23 mouse cellular contexts compared by ENCODE assay signal in the genomic region with DNA sequence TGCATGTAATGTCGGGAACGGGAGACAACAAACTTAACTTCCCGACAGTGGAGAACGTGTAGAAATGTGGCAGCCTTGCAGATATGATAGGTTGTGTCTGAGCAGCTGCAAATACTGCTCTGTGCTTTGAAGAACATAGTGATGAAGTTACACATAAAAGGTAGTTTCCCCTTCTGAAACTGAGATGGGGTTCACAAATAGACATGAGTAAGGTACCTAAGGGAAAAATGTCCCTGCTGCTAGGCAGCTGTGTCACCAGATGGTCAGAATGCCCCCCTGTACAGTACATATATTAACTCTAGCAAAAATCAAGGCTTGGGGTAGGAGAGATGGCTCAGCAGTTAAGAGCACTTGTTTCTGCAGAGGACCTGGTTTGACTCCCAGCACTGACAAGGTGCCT. TPM values are rescaled to one million over a fixed set of nuclear protein-coding genes. Genes with fewer than 3 reads are reported as not detected.
DNase-seq lines count a peak whose midpoint lies in the region; TF ChIP-seq lines count a peak whose summit lies in the region.
"Had no signal": no experiment of that assay in that cellular context is flagged by ENCODE, and none has a peak within 500 bp of the region (broad histone marks: within the 10 kb centered on the region; RNA-seq: fewer than 3 reads in every experiment).

No protein-coding gene starts in this region.

- dilution Hi-C loops in CH12.LX (cut with MboI; ENCODE audit: extremely low pct_ligation_motif_present, extremely low pct_unique_long_range_greater_than_20kb, low sequenced_read_pairs), result no loop called here

- DNase-seq in spleen, adult 2 months (ENCODE audit: low read depth in 1 of 2, low spot score in 2 of 2), result no peak
- DNase-seq in spleen, postnatal 36 days (ENCODE audit: low spot score in 2 of 2), result no peak
- peak; percentile 83 for DNase-seq in A20 (ENCODE audit: low read depth, low spot score)
- peak; percentile 55 for DNase-seq in CH12.LX (ENCODE audit: extremely low read depth)
- DNase-seq in lung, postnatal 10 days, result no peak
- DNase-seq in left cerebral cortex, adult 18-20 months (ENCODE audit: low spot score in 2 of 2), result no peak
- DNase-seq: adrenal gland, adult 2 months; adrenal gland, postnatal 10 days; adrenal gland, postnatal 25 days; cerebellum, adult 11 months; cerebellum, adult 18-20 months; cerebellum, adult 8-10 months; cerebellum, adult 9-11 months; cerebellum, postnatal 14 days; cerebellum, postnatal 36 days; embryo, embryonic 11 days had no signal

- WGBS in spleen, adult 2 months, result 78% methylated on average over 4 of the region's 4 CpGs

- no peak overlapping the region for H3K4me3 ChIP-seq in spleen, adult 2 months (ENCODE audit: extremely low read depth, insufficient read depth, insufficient read length)
- no peak overlapping the region for H3K4me3 ChIP-seq in CH12.LX (replicated peaks in 1 of 3; ENCODE audit: low read depth in 2 of 3, low read length in 2 of 3, poor library complexity in 1 of 3)
- H3K4me3 ChIP-seq: embryonic facial prominence, embryonic 13.5 days; embryonic facial prominence, embryonic 15.5 days; erythroblast, embryonic 14.5 days; forebrain, embryonic 10.5 days; forebrain, embryonic 12.5 days had no signal

- H3K9me3 ChIP-seq in CH12.LX (replicated peaks; ENCODE audit: low read length), result no peaks in the 10 kb centered on the region
- H3K9me3 ChIP-seq: embryonic facial prominence, embryonic 13.5 days; embryonic facial prominence, embryonic 15.5 days; forebrain, embryonic 10.5 days; forebrain, embryonic 12.5 days had no signal

- peak overlapping the region; percentile 70; the same call in 1 of the 2 replicates for H3K9ac ChIP-seq in CH12.LX (ENCODE audit: insufficient read depth, low read depth)
- H3K9ac ChIP-seq: embryonic facial prominence, embryonic 13.5 days; embryonic facial prominence, embryonic 15.5 days; forebrain, embryonic 12.5 days had no signal

- no peaks in the 10 kb centered on the region for H3K27me3 ChIP-seq in spleen, adult 2 months (ENCODE audit: control insufficient read depth, insufficient read depth, low read length)
- no peaks in the 10 kb centered on the region for H3K27me3 ChIP-seq in CH12.LX (replicated peaks)
- H3K27me3 ChIP-seq: embryonic facial prominence, embryonic 13.5 days; embryonic facial prominence, embryonic 15.5 days had no signal

- H3K27ac ChIP-seq in spleen, adult 2 months (ENCODE audit: insufficient read depth, low read length), result peak overlapping the region; percentile 77
- peak overlapping the region; percentile 23; the same call in 1 of the 2 replicates for H3K27ac ChIP-seq in CH12.LX (ENCODE audit: insufficient read depth, low read depth)
- H3K27ac ChIP-seq: embryonic facial prominence, embryonic 13.5 days; forebrain, embryonic 10.5 days; forebrain, embryonic 12.5 days had no signal

- no peaks in the 10 kb centered on the region for H3K79me2 ChIP-seq in CH12.LX (replicated peaks; ENCODE audit: control insufficient read depth, extremely low read depth, insufficient read depth, poor library complexity, severe bottlenecking)

- in situ Hi-C loops in CH12.LX (cut with MboI; ENCODE audit: low pct_ligation_motif_present, low pct_unique_long_range_greater_than_20kb, low sequenced_read_pairs), result no loop called here

- no peak for TF ChIP-seq RAD21 in CH12.LX (IDR thresholded peaks at IDR 0.05; ENCODE audit: low read depth, low read length)

- no peaks in the 10 kb centered on the region for H3K36me3 ChIP-seq in spleen, adult 2 months (ENCODE audit: control insufficient read depth, insufficient read depth, low read length)
- H3K36me3 ChIP-seq in CH12.LX (replicated peaks in 1 of 2; ENCODE audit: control insufficient read depth in 1 of 2, insufficient read depth in 1 of 2, low read length in 1 of 2), result no peaks in the 10 kb centered on the region
- H3K36me3 ChIP-seq: embryonic facial prominence, embryonic 13.5 days; embryonic facial prominence, embryonic 15.5 days; forebrain, embryonic 10.5 days; forebrain, embryonic 12.5 days had no signal

- no peak for TF ChIP-seq CTCF in spleen, adult 2 months (IDR thresholded peaks at IDR 0.05; ENCODE audit: extremely low read depth, insufficient read depth, insufficient read length, insufficient replicate concordance)
- TF ChIP-seq CTCF in CH12.LX (conservative IDR thresholded peaks at IDR 0.05 in 1 of 2, IDR thresholded peaks at IDR 0.05 in 1 of 2; ENCODE audit: low read depth in 2 of 2, low read length in 2 of 2), result no peak

- peak; percentile 53 for TF ChIP-seq EP300 in CH12.LX (IDR thresholded peaks at IDR 0.05; ENCODE audit: low read length)

- no peak for TF ChIP-seq POLR2A in spleen, adult 2 months (IDR thresholded peaks at IDR 0.05; ENCODE audit: low read depth, low read length)
- no peak for TF ChIP-seq POLR2A in CH12.LX (IDR thresholded peaks at IDR 0.05; ENCODE audit: low read depth, low read length)

- peak overlapping the region; percentile 76; the same call in 1 of the 2 replicates for H3K4me2 ChIP-seq in CH12.LX (ENCODE audit: insufficient read depth, low read depth, poor library complexity, severe bottlenecking)
- H3K4me2 ChIP-seq: embryonic facial prominence, embryonic 13.5 days; embryonic facial prominence, embryonic 15.5 days; forebrain, embryonic 12.5 days had no signal

- peaks cover 18% of the 10 kb centered on the region for H3K4me1 ChIP-seq in spleen, adult 2 months (ENCODE audit: control insufficient read depth, insufficient read depth, insufficient read length)
- peaks cover 10 to 52% of the 10 kb centered on the region in 2 experiments for H3K4me1 ChIP-seq in CH12.LX (ENCODE audit: control insufficient read depth in 1 of 2, insufficient read depth in 2 of 2)

TF ChIP-seq in CH12.LX, 34 proteins besides CTCF, POLR2A, EP300 and RAD21:
- TF ChIP-seq IRF4 (IDR thresholded peaks at IDR 0.05; ENCODE audit: low read depth, low read length), result peak; percentile 43; the same call in 1 of the 2 replicates
- TF ChIP-seq NRF1 (IDR thresholded peaks at IDR 0.05; ENCODE audit: low read depth, low read length), result no peak
- TF ChIP-seq CHD2 (IDR thresholded peaks at IDR 0.05; ENCODE audit: low read length), result 0 out of 2 replicates have a peak, but pooled peaks have one; percentile 30
- TF ChIP-seq GABPA (IDR thresholded peaks at IDR 0.05; ENCODE audit: insufficient replicate concordance, low read depth, low read length), result no peak
- TF ChIP-seq ELF1 (IDR thresholded peaks at IDR 0.05; ENCODE audit: low read depth, low read length), result no peak
- no peak for TF ChIP-seq UBTF (IDR thresholded peaks at IDR 0.05; ENCODE audit: low read depth, low read length)
- peak; percentile 63; the same call in 1 of the 2 replicates for TF ChIP-seq MEF2A (IDR thresholded peaks at IDR 0.05; ENCODE audit: borderline replicate concordance, low read depth, low read length)
- peak; percentile 63 for TF ChIP-seq ETS1 (conservative IDR thresholded peaks at IDR 0.05; ENCODE audit: low read depth, low read length)
- 0 out of 2 replicates have a peak, but pooled peaks have one; percentile 12 for TF ChIP-seq ZNF384 (IDR thresholded peaks at IDR 0.05; ENCODE audit: low read depth, low read length)
- peak; percentile 18; the same call in 1 of the 2 replicates for TF ChIP-seq BHLHE40 (IDR thresholded peaks at IDR 0.05; ENCODE audit: low read depth, low read length)
- TF ChIP-seq MYC (IDR thresholded peaks at IDR 0.05; ENCODE audit: low read depth, low read length), result 0 out of 2 replicates have a peak, but pooled peaks have one; percentile 3
- TF ChIP-seq MAZ (IDR thresholded peaks at IDR 0.05; ENCODE audit: low read depth, low read length), result no peak
- TF ChIP-seq MXI1 (IDR thresholded peaks at IDR 0.05; ENCODE audit: low read depth, low read length), result no peak
- no peak for TF ChIP-seq JUND (conservative IDR thresholded peaks at IDR 0.05; ENCODE audit: low read depth, low read length)
- no peak for TF ChIP-seq MAFK (IDR thresholded peaks at IDR 0.05; ENCODE audit: insufficient replicate concordance, low read length)
- peak; percentile 70 for TF ChIP-seq TCF12 (IDR thresholded peaks at IDR 0.05; ENCODE audit: low read depth, low read length)
- 0 out of 2 replicates have a peak, but pooled peaks have one; percentile 16 for TF ChIP-seq TBP (conservative IDR thresholded peaks at IDR 0.05; ENCODE audit: low read depth, low read length)
- TF ChIP-seq SIN3A (IDR thresholded peaks at IDR 0.05; ENCODE audit: low read length), result no peak
- TF ChIP-seq JUN (IDR thresholded peaks at IDR 0.05; ENCODE audit: insufficient read depth, low read depth, low read length), result 0 out of 2 replicates have a peak, but pooled peaks have one; percentile 2
- TF ChIP-seq HCFC1 (IDR thresholded peaks at IDR 0.05; ENCODE audit: low read depth, low read length), result no peak

RNA-seq across cellular contexts. Expression of gene Ubac2, which starts 4.8 kb away (rescaled TPM):
- 45.3 and 61.2 TPM in 2 replicates for polyA plus RNA-seq in spleen, adult 2 months (2012; rRNA removed)
- total RNA-seq in CH12.LX (2012; rRNA removed) (30.8 and 32.8 TPM in 2 replicates), CH12.LX (2014; rRNA removed) (39.7 and 40.1 TPM in 2 replicates)
- polyA plus RNA-seq in CH12.LX (2012; ENCODE audit: insufficient read length, low read depth), result 32.6 and 35.5 TPM in 2 replicates
- 10 to 100 TPM; 34.2 to 36.0 TPM for total RNA-seq in left cerebral cortex, adult 18-20 months (2021)

RNA-seq across cellular contexts. Expression of gene Gpr18, which starts 41.9 kb away (rescaled TPM):
- 91.9 and 111 TPM in 2 replicates for polyA plus RNA-seq in spleen, adult 2 months (2012; rRNA removed)
- total RNA-seq in CH12.LX (2012; rRNA removed), result 26.8 and 33.5 TPM in 2 replicates
- total RNA-seq in CH12.LX (2014; rRNA removed), result 32.5 and 37.0 TPM in 2 replicates
- polyA plus RNA-seq in CH12.LX (2012; ENCODE audit: insufficient read length, low read depth), result 37.8 and 46.2 TPM in 2 replicates
- not detected for total RNA-seq in left cerebral cortex, adult 18-20 months (2021)
- polyA plus RNA-seq: brain, embryonic 14.5 days; erythroblast, embryonic 14.5 days; forebrain, embryonic 14.5 days had no signal

Comparison
In these comparisons a context has a peak if more than half of its experiments do, and no peak if none do; other contexts are left out.
1. DNase-seq: peak in A20 (single experiment) and CH12.LX (single experiment); none in spleen, adult 2 months (0 of 2), spleen, postnatal 36 days (0 of 2), lung, postnatal 10 days (single experiment) and left cerebral cortex, adult 18-20 months (0 of 2).
2. RNA of gene Gpr18, which starts 41.9 kb away (total RNA-seq): 26.8 to 37.0 TPM in CH12.LX; not detected in left cerebral cortex, adult 18-20 months; every median in the first group is over 10 times any median in the second.